Mouse (Mus musculus) kidney, postnatal 14 days (tissue): Measurements from ENCODE around the gene Sesn1.
"Not testable (repeated sequence)": the region's sequence is repeated elsewhere in the genome, so short reads cannot be mapped to it uniquely, and the experiment has no call there.

Source experiments
- DNase-seq: peaks from one replicate; pipeline ENCODE4 v3.0.0; 2022; ENCODE audit warnings: mixed read lengths

Gene Sesn1

GRCm38 (mm10) chr10:41930966-41931365, 121.2 kb downstream of the Sesn1 start:
- no peak for DNase-seq

GRCm38 (mm10) chr10:41931962-41932361, 122.2 kb downstream of the Sesn1 start:
- DNase-seq: no peak

- no peak for DNase-seq
Observed at GRCm38 (mm10) chr10:41932943-41933342, 123.2 kb downstream of the Sesn1 start.

GRCm38 (mm10) chr10:41933536-41933935, 123.8 kb downstream of the Sesn1 start:
- DNase-seq: peak; percentile 23

GRCm38 (mm10) chr10:41934633-41935475, 125.1 kb downstream of the Sesn1 start:
- DNase-seq: peak; percentile 93

- no peak for DNase-seq
Observed at GRCm38 (mm10) chr10:41935476-41935829, 125.7 kb downstream of the Sesn1 start.

- DNase-seq: no peak
Observed at GRCm38 (mm10) chr10:41936100-41936499, 126.4 kb downstream of the Sesn1 start.

GRCm38 (mm10) chr10:41937176-41937575, 127.4 kb downstream of the Sesn1 start:
- DNase-seq: peak; percentile 35

- no peak for DNase-seq
Observed at GRCm38 (mm10) chr10:41939090-41939489, 129.4 kb downstream of the Sesn1 start.

GRCm38 (mm10) chr10:41952354-41952753, 142.6 kb downstream of the Sesn1 start:
- DNase-seq: not testable (repeated sequence)

- no peak for DNase-seq
Observed at GRCm38 (mm10) chr10:41952850-41953527, 143.3 kb downstream of the Sesn1 start.

- no peak for DNase-seq
Observed at GRCm38 (mm10) chr10:41953528-41953864, 143.8 kb downstream of the Sesn1 start.

GRCm38 (mm10) chr10:41957421-41958225, 147.9 kb downstream of the Sesn1 start:
- DNase-seq: no peak
